Comparison of ENCODE assay signal across 13 mouse cellular contexts in genomic region chr1:52963097-52963496, GRCm38 (mm10).
"Had no signal": no experiment of that assay in that cellular context is flagged by ENCODE, and none has a peak within 500 bp of the region (broad histone marks: within the 10 kb centered on the region; RNA-seq: fewer than 3 reads in every experiment).

No protein-coding gene starts in this region.

- H3K4me3 ChIP-seq: kidney, embryonic 15.5 days; limb, embryonic 12.5 days; liver, embryonic 13.5 days; lung, embryonic 15.5 days; midbrain, embryonic 12.5 days had no signal

- ATAC-seq: liver, postnatal 0 days; midbrain, embryonic 16.5 days had no signal

- H3K27me3 ChIP-seq: kidney, embryonic 15.5 days; limb, embryonic 12.5 days; liver, embryonic 13.5 days; lung, embryonic 15.5 days; midbrain, embryonic 12.5 days had no signal

- H3K27ac ChIP-seq: kidney, embryonic 15.5 days; limb, embryonic 12.5 days; liver, embryonic 13.5 days; lung, embryonic 15.5 days; midbrain, embryonic 12.5 days had no signal

- DNase-seq: kidney, postnatal 14 days; layer of hippocampus, adult 9-11 months; liver; liver, embryonic 13.5 days; liver, postnatal 0 days; right cerebral cortex, postnatal 14 days; thymus, adult 18-20 months; thymus, postnatal 14 days had no signal

- H3K36me3 ChIP-seq: kidney, embryonic 15.5 days; limb, embryonic 12.5 days; liver, embryonic 13.5 days; lung, embryonic 15.5 days; midbrain, embryonic 12.5 days had no signal

- H3K4me1 ChIP-seq: kidney, embryonic 15.5 days; limb, embryonic 12.5 days; liver, embryonic 13.5 days; lung, embryonic 15.5 days; midbrain, embryonic 12.5 days had no signal
